Mouse (Mus musculus): Measurements from ENCODE around the gene Pla2g4f. TPM values are rescaled to one million over a fixed set of nuclear protein-coding genes. Genes with fewer than 3 reads are reported as not detected.

Gene Pla2g4f
- polyA plus RNA-seq, 1 experiment from 2014 or later, result 0.64 TPM

GRCm38 (mm10) chr2:120284705-120285104 is 29.3 kb downstream of the Pla2g4f start:
- peak; percentile 46 for ATAC-seq
- Histone ChIP-seq H3K27ac (ENCODE audit: low read length) (no peak overlapping the region), H3K9me3 (ENCODE audit: control insufficient read depth, low read length) (no peaks in the 10 kb centered on the region), H3K4me2 (ENCODE audit: low read depth, low read length) (no peak overlapping the region), H3K9ac (ENCODE audit: low read depth, low read length) (no peak overlapping the region), H3K4me1 (ENCODE audit: control insufficient read depth, insufficient read depth, low read length) (no peaks in the 10 kb centered on the region), H3K4me3 (ENCODE audit: low read length) (no peak overlapping the region), H3K36me3 (ENCODE audit: control insufficient read depth, insufficient read depth, low read length) (no peaks in the 10 kb centered on the region), H3K27me3 (replicated peaks; ENCODE audit: control insufficient read depth, insufficient read depth, low read length) (no peaks in the 10 kb centered on the region)

- Histone ChIP-seq H3K27ac (ENCODE audit: low read length) (no peak overlapping the region), H3K27me3 (replicated peaks; ENCODE audit: control insufficient read depth, insufficient read depth, low read length) (no peaks in the 10 kb centered on the region), H3K4me3 (ENCODE audit: low read length) (no peak overlapping the region), H3K36me3 (ENCODE audit: control insufficient read depth, insufficient read depth, low read length) (no peaks in the 10 kb centered on the region), H3K4me2 (ENCODE audit: low read depth, low read length) (no peak overlapping the region), H3K9me3 (ENCODE audit: control insufficient read depth, low read length) (no peaks in the 10 kb centered on the region), H3K9ac (ENCODE audit: low read depth, low read length) (no peak overlapping the region), H3K4me1 (ENCODE audit: control insufficient read depth, insufficient read depth, low read length) (no peaks in the 10 kb centered on the region)
- WGBS, result 84% methylated on average over 5 of the region's 5 CpGs
- ATAC-seq, result no peak
Measured at GRCm38 (mm10) chr2:120284094-120284493, 29.9 kb downstream of the Pla2g4f start.

GRCm38 (mm10) chr2:120283550-120283949 is 30.4 kb downstream of the Pla2g4f start:
- H3K27me3 ChIP-seq (replicated peaks; ENCODE audit: control insufficient read depth, insufficient read depth, low read length), result no peaks in the 10 kb centered on the region
- H3K4me1 ChIP-seq (ENCODE audit: control insufficient read depth, insufficient read depth, low read length), result no peaks in the 10 kb centered on the region
- H3K4me3 ChIP-seq (ENCODE audit: low read length), result no peak overlapping the region
- H3K4me2 ChIP-seq (ENCODE audit: low read depth, low read length), result no peak overlapping the region
- no peaks in the 10 kb centered on the region for H3K9me3 ChIP-seq (ENCODE audit: control insufficient read depth, low read length)
- H3K27ac ChIP-seq (ENCODE audit: low read length), result no peak overlapping the region
- no peaks in the 10 kb centered on the region for H3K36me3 ChIP-seq (ENCODE audit: control insufficient read depth, insufficient read depth, low read length)
- 45% methylated on average over 6 of the region's 6 CpGs for WGBS
- no peak for ATAC-seq
- no peak overlapping the region for H3K9ac ChIP-seq (ENCODE audit: low read depth, low read length)

GRCm38 (mm10) chr2:120281221-120281620 is 32.7 kb downstream of the Pla2g4f start:
- Histone ChIP-seq H3K9ac (ENCODE audit: low read depth, low read length) (no peak overlapping the region), H3K4me1 (ENCODE audit: control insufficient read depth, insufficient read depth, low read length) (no peaks in the 10 kb centered on the region), H3K4me2 (ENCODE audit: low read depth, low read length) (no peak overlapping the region), H3K36me3 (ENCODE audit: control insufficient read depth, insufficient read depth, low read length) (no peaks in the 10 kb centered on the region), H3K9me3 (ENCODE audit: control insufficient read depth, low read length) (no peaks in the 10 kb centered on the region), H3K27me3 (replicated peaks; ENCODE audit: control insufficient read depth, insufficient read depth, low read length) (no peaks in the 10 kb centered on the region), H3K27ac (ENCODE audit: low read length) (no peak overlapping the region), H3K4me3 (ENCODE audit: low read length) (no peak overlapping the region)
- no peak for ATAC-seq
- WGBS, result 62% methylated on average over 3 of the region's 3 CpGs

GRCm38 (mm10) chr2:120279961-120280360 is 34.0 kb downstream of the Pla2g4f start:
- Histone ChIP-seq H3K27me3 (replicated peaks; ENCODE audit: control insufficient read depth, insufficient read depth, low read length) (no peaks in the 10 kb centered on the region), H3K4me1 (ENCODE audit: control insufficient read depth, insufficient read depth, low read length) (no peaks in the 10 kb centered on the region), H3K9me3 (ENCODE audit: control insufficient read depth, low read length) (no peaks in the 10 kb centered on the region), H3K9ac (ENCODE audit: low read depth, low read length) (no peak overlapping the region), H3K27ac (ENCODE audit: low read length) (no peak overlapping the region), H3K4me2 (ENCODE audit: low read depth, low read length) (no peak overlapping the region), H3K36me3 (ENCODE audit: control insufficient read depth, insufficient read depth, low read length) (no peaks in the 10 kb centered on the region), H3K4me3 (ENCODE audit: low read length) (no peak overlapping the region)
- WGBS, result 16% methylated on average over 8 of the region's 8 CpGs
- no peak for ATAC-seq

GRCm38 (mm10) chr2:120276951-120277350 is 37.0 kb downstream of the Pla2g4f start:
- no peak overlapping the region for H3K9ac ChIP-seq (ENCODE audit: low read depth, low read length)
- no peaks in the 10 kb centered on the region for H3K27me3 ChIP-seq (replicated peaks; ENCODE audit: control insufficient read depth, insufficient read depth, low read length)
- no peak overlapping the region for H3K4me2 ChIP-seq (ENCODE audit: low read depth, low read length)
- no peaks in the 10 kb centered on the region for H3K9me3 ChIP-seq (ENCODE audit: control insufficient read depth, low read length)
- H3K4me1 ChIP-seq (ENCODE audit: control insufficient read depth, insufficient read depth, low read length), result no peaks in the 10 kb centered on the region
- H3K27ac ChIP-seq (ENCODE audit: low read length), result no peak overlapping the region
- WGBS, result 75% methylated on average over 4 of the region's 4 CpGs
- ATAC-seq, result no peak
- H3K4me3 ChIP-seq (ENCODE audit: low read length), result no peak overlapping the region
- H3K36me3 ChIP-seq (ENCODE audit: control insufficient read depth, insufficient read depth, low read length), result no peaks in the 10 kb centered on the region

- no peak overlapping the region; the same call in 1 of the 2 replicates for H3K4me2 ChIP-seq (ENCODE audit: low read depth, low read length)
- 5% methylated on average over 9 of the region's 9 CpGs for WGBS
- no peak overlapping the region for H3K27ac ChIP-seq (ENCODE audit: low read length)
- H3K36me3 ChIP-seq (ENCODE audit: control insufficient read depth, insufficient read depth, low read length), result no peaks in the 10 kb centered on the region
- no peak; the same call in 1 of the 2 replicates for ATAC-seq
- H3K4me3 ChIP-seq (ENCODE audit: low read length), result peak overlapping the region; percentile 4; the same call in 1 of the 2 replicates
- no peak overlapping the region for H3K9ac ChIP-seq (ENCODE audit: low read depth, low read length)
- H3K9me3 ChIP-seq (ENCODE audit: control insufficient read depth, low read length), result no peaks in the 10 kb centered on the region; the same call in 1 of the 2 replicates
- H3K27me3 ChIP-seq (replicated peaks; ENCODE audit: control insufficient read depth, insufficient read depth, low read length), result no peaks in the 10 kb centered on the region
- no peaks in the 10 kb centered on the region for H3K4me1 ChIP-seq (ENCODE audit: control insufficient read depth, insufficient read depth, low read length)
Measured at GRCm38 (mm10) chr2:120268635-120269034, 45.3 kb downstream of the Pla2g4f start.

- Histone ChIP-seq H3K4me2 (ENCODE audit: low read depth, low read length) (no peak overlapping the region), H3K36me3 (ENCODE audit: control insufficient read depth, insufficient read depth, low read length) (no peaks in the 10 kb centered on the region), H3K9ac (ENCODE audit: low read depth, low read length) (no peak overlapping the region), H3K4me1 (ENCODE audit: control insufficient read depth, insufficient read depth, low read length) (no peaks in the 10 kb centered on the region), H3K4me3 (ENCODE audit: low read length) (no peak overlapping the region), H3K9me3 (ENCODE audit: control insufficient read depth, low read length) (no peaks in the 10 kb centered on the region; the same call in 1 of the 2 replicates), H3K27ac (ENCODE audit: low read length) (no peak overlapping the region), H3K27me3 (replicated peaks; ENCODE audit: control insufficient read depth, insufficient read depth, low read length) (no peaks in the 10 kb centered on the region)
- no peak for ATAC-seq
- 73% methylated on average over 6 of the region's 6 CpGs for WGBS
Measured at GRCm38 (mm10) chr2:120265523-120265922, 48.4 kb downstream of the Pla2g4f start.

- Histone ChIP-seq H3K27me3 (replicated peaks; ENCODE audit: control insufficient read depth, insufficient read depth, low read length) (no peaks in the 10 kb centered on the region), H3K9ac (ENCODE audit: low read depth, low read length) (no peak overlapping the region), H3K36me3 (ENCODE audit: control insufficient read depth, insufficient read depth, low read length) (no peaks in the 10 kb centered on the region), H3K27ac (ENCODE audit: low read length) (no peak overlapping the region), H3K9me3 (ENCODE audit: control insufficient read depth, low read length) (no peaks in the 10 kb centered on the region; the same call in 1 of the 2 replicates), H3K4me2 (ENCODE audit: low read depth, low read length) (no peak overlapping the region), H3K4me1 (ENCODE audit: control insufficient read depth, insufficient read depth, low read length) (no peaks in the 10 kb centered on the region), H3K4me3 (ENCODE audit: low read length) (no peak overlapping the region)
- 67% methylated on average over 10 of the region's 10 CpGs for WGBS
- no peak for ATAC-seq
Measured at GRCm38 (mm10) chr2:120264858-120265257, 49.1 kb downstream of the Pla2g4f start.

GRCm38 (mm10) chr2:120262876-120263275 is 51.1 kb downstream of the Pla2g4f start:
- H3K9me3 ChIP-seq (ENCODE audit: control insufficient read depth, low read length), result no peaks in the 10 kb centered on the region; the same call in 1 of the 2 replicates
- H3K4me2 ChIP-seq (ENCODE audit: low read depth, low read length), result no peak overlapping the region
- WGBS, result 38% methylated on average over 1 of the region's 1 CpGs
- no peaks in the 10 kb centered on the region for H3K36me3 ChIP-seq (ENCODE audit: control insufficient read depth, insufficient read depth, low read length)
- no peak overlapping the region for H3K9ac ChIP-seq (ENCODE audit: low read depth, low read length)
- no peak for ATAC-seq
- no peaks in the 10 kb centered on the region for H3K27me3 ChIP-seq (replicated peaks; ENCODE audit: control insufficient read depth, insufficient read depth, low read length)
- no peak overlapping the region for H3K27ac ChIP-seq (ENCODE audit: low read length)
- H3K4me3 ChIP-seq (ENCODE audit: low read length), result no peak overlapping the region
- H3K4me1 ChIP-seq (ENCODE audit: control insufficient read depth, insufficient read depth, low read length), result no peaks in the 10 kb centered on the region

All from intestine, embryonic 16.5 days (tissue).